ENCODE assay signal across 8 mouse cellular contexts in the genomic region with DNA sequence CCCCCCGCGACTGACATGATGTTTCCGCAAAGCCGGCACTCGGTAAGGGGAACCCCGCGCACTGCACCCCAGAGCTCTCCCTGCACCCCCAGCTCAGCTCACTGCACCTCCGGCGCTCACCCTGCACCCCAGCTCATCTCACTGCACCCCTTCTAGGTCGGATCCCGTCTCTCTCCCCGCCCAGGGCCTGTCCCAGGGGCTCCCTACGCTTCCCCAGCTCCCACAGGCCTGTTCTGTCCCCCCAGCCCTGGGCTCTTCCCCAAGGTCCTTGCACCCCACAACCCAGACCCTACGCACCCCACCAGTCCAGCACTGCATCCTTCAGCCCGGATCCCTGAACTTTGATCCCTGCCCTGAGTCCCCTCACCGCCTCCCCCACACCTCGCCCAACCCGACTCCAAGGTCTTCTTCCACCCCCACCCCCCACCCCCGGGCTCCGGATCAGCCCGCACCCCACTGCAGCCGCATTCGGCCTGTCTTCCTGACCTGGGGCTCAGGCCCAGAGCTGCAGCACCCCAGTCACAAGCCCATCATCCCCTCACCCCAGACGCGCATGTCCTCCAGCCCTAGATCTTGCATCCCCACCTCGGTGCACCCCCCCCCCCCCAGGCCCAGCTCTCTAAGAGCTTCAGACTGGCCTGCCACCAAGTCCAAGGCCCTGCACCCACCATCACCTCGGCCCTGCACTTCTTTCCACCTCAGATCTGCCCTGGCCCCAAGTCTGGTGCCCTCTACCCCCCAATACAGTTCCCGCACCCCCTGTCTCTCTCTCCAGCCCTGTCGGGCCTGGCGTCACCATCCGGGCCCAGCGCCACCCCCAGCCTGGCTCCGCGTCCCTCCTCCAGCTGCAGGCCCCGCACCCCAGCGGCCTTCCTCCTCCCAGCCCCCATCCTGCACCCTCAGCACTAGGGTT. TPM values are rescaled to one million over a fixed set of nuclear protein-coding genes. Genes with fewer than 3 reads are reported as not detected.
DNase-seq lines count a peak whose midpoint lies in the region; ATAC-seq and TF ChIP-seq lines count a peak whose summit lies in the region.

No protein-coding gene starts in this region.

- H3K27me3 ChIP-seq in MEL (ENCODE audit: control insufficient read depth in 1 of 2, insufficient read depth in 2 of 2, low read length in 2 of 2): no peaks in the 10 kb centered on the region
- H3K27me3 ChIP-seq in forebrain, embryonic 16.5 days (replicated peaks; ENCODE audit: control insufficient read depth, insufficient read depth, low read length): no peaks in the 10 kb centered on the region
- no peaks in the 10 kb centered on the region for H3K27me3 ChIP-seq in lung, embryonic 16.5 days (ENCODE audit: control insufficient read depth, insufficient read depth, low read depth, low read length)

- no peak for TF ChIP-seq CTCF in MEL (IDR thresholded peaks at IDR 0.05 in 2 of 3, conservative IDR thresholded peaks at IDR 0.05 in 1 of 3; ENCODE audit: control insufficient read depth in 1 of 3, insufficient read depth in 1 of 3, low read depth in 2 of 3, low read length in 3 of 3, poor library complexity in 1 of 3, severe bottlenecking in 1 of 3)
- no peak for TF ChIP-seq CTCF in layer of hippocampus, adult 2 months (conservative IDR thresholded peaks at IDR 0.05)

- H3K79me2 ChIP-seq in MEL (ENCODE audit: control insufficient read depth, insufficient read depth, low read length, poor library complexity): peaks cover 27% of the 10 kb centered on the region

- TF ChIP-seq POLR2A in MEL (IDR thresholded peaks at IDR 0.05; ENCODE audit: control insufficient read depth in 1 of 2, insufficient read depth in 1 of 2, low read depth in 1 of 2, low read length in 2 of 2, poor library complexity in 1 of 2): no peak; a peak in 1 of 4 replicates

- H3K27ac ChIP-seq in MEL (ENCODE audit: control insufficient read depth, low read depth, low read length): peak overlapping the region; percentile 62
- peak overlapping the region; percentile 86 for H3K27ac ChIP-seq in forebrain, embryonic 16.5 days (ENCODE audit: low read length)
- peak overlapping the region; percentile 99 for H3K27ac ChIP-seq in layer of hippocampus, adult 2 months
- H3K27ac ChIP-seq in lung, embryonic 16.5 days (ENCODE audit: low read length): peak overlapping the region; percentile 94

- peak overlapping the region; percentile 89 for H3K4me2 ChIP-seq in forebrain, embryonic 16.5 days (ENCODE audit: low read length)
- peak overlapping the region; percentile 99 for H3K4me2 ChIP-seq in lung, embryonic 16.5 days (ENCODE audit: low read depth, low read length)

- peaks cover 2 to 11% of the 10 kb centered on the region in 2 experiments; a peak in 2 of 4 replicates for H3K36me3 ChIP-seq in MEL (ENCODE audit: control insufficient read depth in 1 of 2, insufficient read depth in 2 of 2, low read length in 2 of 2)
- H3K36me3 ChIP-seq in forebrain, embryonic 16.5 days (ENCODE audit: control insufficient read depth, insufficient read depth): peaks cover 3% of the 10 kb centered on the region
- H3K36me3 ChIP-seq in lung, embryonic 16.5 days (ENCODE audit: control insufficient read depth, insufficient read depth, low read length): peaks cover 4% of the 10 kb centered on the region; the same call in 1 of the 2 replicates

- H3K4me1 ChIP-seq in MEL (ENCODE audit: control insufficient read depth in 1 of 2, insufficient read depth in 2 of 2, low read length in 2 of 2): peaks cover 0 to 11% of the 10 kb centered on the region in 2 experiments; a peak in 3 of 4 replicates
- H3K4me1 ChIP-seq in forebrain, embryonic 16.5 days (replicated peaks; ENCODE audit: control insufficient read depth, insufficient read depth, low read length): peaks cover 45% of the 10 kb centered on the region
- H3K4me1 ChIP-seq in lung, embryonic 16.5 days (replicated peaks; ENCODE audit: control insufficient read depth, insufficient read depth, low read length): peaks cover 41% of the 10 kb centered on the region

- H3K4me3 ChIP-seq in MEL (ENCODE audit: control insufficient read depth in 1 of 2, insufficient read depth in 1 of 2, low read depth in 2 of 2, low read length in 2 of 2): peak overlapping the region; percentile 85 to 95
- peak overlapping the region; percentile 89 for H3K4me3 ChIP-seq in forebrain, embryonic 16.5 days (replicated peaks; ENCODE audit: low read length)
- peak overlapping the region; percentile 82 for H3K4me3 ChIP-seq in layer of hippocampus, adult 2 months
- H3K4me3 ChIP-seq in lung, embryonic 16.5 days (ENCODE audit: low read length): peak overlapping the region; percentile 93

- peak overlapping the region; percentile 82 for H3K9ac ChIP-seq in MEL (ENCODE audit: control insufficient read depth, low read depth, low read length, poor library complexity, severe bottlenecking)
- peak overlapping the region; percentile 99 for H3K9ac ChIP-seq in forebrain, embryonic 16.5 days (replicated peaks; ENCODE audit: low read depth, low read length)
- peak overlapping the region; percentile 100 for H3K9ac ChIP-seq in lung, embryonic 16.5 days (ENCODE audit: low read length)

- H3K9me3 ChIP-seq in MEL (replicated peaks; ENCODE audit: insufficient read depth, low read length): no peaks in the 10 kb centered on the region
- no peaks in the 10 kb centered on the region for H3K9me3 ChIP-seq in forebrain, embryonic 16.5 days (ENCODE audit: control insufficient read depth, low read length)
- no peaks in the 10 kb centered on the region for H3K9me3 ChIP-seq in lung, embryonic 16.5 days (ENCODE audit: control insufficient read depth, low read length)

- DNase-seq in MEL (ENCODE audit: low read depth, low spot score): peak; percentile 74
- peak; percentile 80 for DNase-seq in cerebellum, adult 11-12 months
- DNase-seq in layer of hippocampus, adult 2 months (ENCODE audit: low spot score in 2 of 2): peak; percentile 73 to 83
- peak; percentile 44 for DNase-seq in retina, embryonic 14.5 days (ENCODE audit: low spot score)
- peak; percentile 70 for DNase-seq in urinary bladder, adult 2 months (ENCODE audit: low spot score)

- TF ChIP-seq EP300 in MEL (IDR thresholded peaks at IDR 0.05; ENCODE audit: low read depth in 1 of 2, low read length in 2 of 2): no peak

- peak; percentile 54 for ATAC-seq in forebrain, embryonic 16.5 days
- ATAC-seq in hematopoietic stem cell, adult 5-6 weeks (replicated peaks in 1 of 2; ENCODE audit: insufficient read depth in 1 of 2, low FRiP score in 2 of 2, low TSS enrichment in 1 of 2, low read depth in 1 of 2, poor library complexity in 2 of 2, severe bottlenecking in 2 of 2): peak; percentile 30 to 48; a peak in 3 of 4 replicates
- ATAC-seq in lung, embryonic 16.5 days (ENCODE audit: low read depth): peak; percentile 39

- WGBS in forebrain, embryonic 16.5 days: 2% methylated on average over 27 of the region's 36 CpGs
- under 1% methylated on average over 27 of the region's 36 CpGs for WGBS in lung, embryonic 16.5 days

- no peak for TF ChIP-seq RAD21 in MEL (IDR thresholded peaks at IDR 0.05; ENCODE audit: low read depth, low read length)

RNA-seq across cellular contexts. Expression of gene Aes, which starts 0.6 kb away (rescaled TPM):
- total RNA-seq in MEL (2012; rRNA removed): 170 and 197 TPM in 2 replicates
- polyA plus RNA-seq in MEL (2012; ENCODE audit: insufficient read depth in 1 of 2, insufficient read length in 2 of 2, low read depth in 1 of 2, low replicate concordance in 2 of 2, missing spikeins in 1 of 2): 100 to 1,000 TPM in 1 of 2 experiments, not detected in 1; 355 TPM
- 632 and 683 TPM in 2 replicates for polyA plus RNA-seq in forebrain, embryonic 16.5 days (2015; fragmentation: Nextera tagmentation; extraction: Ambion mirVana)
- total RNA-seq in hematopoietic stem cell, adult 5-6 weeks (2017): 204 and 238 TPM in 2 replicates
- 100 to 1,000 TPM; 702 to 736 TPM for total RNA-seq in layer of hippocampus, adult 2 months (2021)
- polyA plus RNA-seq in lung, embryonic 16.5 days (2015; fragmentation: Nextera tagmentation; extraction: Ambion mirVana): 377 and 416 TPM in 2 replicates
- 385 and 562 TPM in 2 replicates for polyA plus RNA-seq in urinary bladder, adult 2 months (2012; rRNA removed)

RNA-seq across cellular contexts. Expression of gene Tle2, which starts 14.5 kb away (rescaled TPM):
- 0.19 and 0.75 TPM in 2 replicates for total RNA-seq in MEL (2012; rRNA removed)
- 1 to 10 TPM in 1 of 2 experiments, not detected in 1; 2.4 TPM for polyA plus RNA-seq in MEL (2012; ENCODE audit: insufficient read depth in 1 of 2, insufficient read length in 2 of 2, low read depth in 1 of 2, low replicate concordance in 2 of 2, missing spikeins in 1 of 2)
- polyA plus RNA-seq in forebrain, embryonic 16.5 days (2015; fragmentation: Nextera tagmentation; extraction: Ambion mirVana): 27.1 and 32.6 TPM in 2 replicates
- 11.2 and 11.8 TPM in 2 replicates for total RNA-seq in hematopoietic stem cell, adult 5-6 weeks (2017)
- 10 to 100 TPM; 34.0 to 46.8 TPM for total RNA-seq in layer of hippocampus, adult 2 months (2021)
- 51.2 and 53.3 TPM in 2 replicates for polyA plus RNA-seq in lung, embryonic 16.5 days (2015; fragmentation: Nextera tagmentation; extraction: Ambion mirVana)
- polyA plus RNA-seq in urinary bladder, adult 2 months (2012; rRNA removed): 67.4 and 93.4 TPM in 2 replicates

RNA-seq across cellular contexts. Expression of gene Gna11, which starts 14.9 kb away (rescaled TPM):
- 12.2 and 14.1 TPM in 2 replicates for total RNA-seq in MEL (2012; rRNA removed)
- 10 to 100 TPM in 1 of 2 experiments, not detected in 1; 18.4 TPM for polyA plus RNA-seq in MEL (2012; ENCODE audit: insufficient read depth in 1 of 2, insufficient read length in 2 of 2, low read depth in 1 of 2, low replicate concordance in 2 of 2, missing spikeins in 1 of 2)
- polyA plus RNA-seq in forebrain, embryonic 16.5 days (2015; fragmentation: Nextera tagmentation; extraction: Ambion mirVana): 106 and 112 TPM in 2 replicates
- total RNA-seq in hematopoietic stem cell, adult 5-6 weeks (2017): 5.6 and 5.8 TPM in 2 replicates
- 100 to 1,000 TPM; 118 to 123 TPM for total RNA-seq in layer of hippocampus, adult 2 months (2021)
- 68.7 and 70.9 TPM in 2 replicates for polyA plus RNA-seq in lung, embryonic 16.5 days (2015; fragmentation: Nextera tagmentation; extraction: Ambion mirVana)
- 84.0 and 88.5 TPM in 2 replicates for polyA plus RNA-seq in urinary bladder, adult 2 months (2012; rRNA removed)

RNA-seq across cellular contexts. Expression of gene Gna15, which starts 35.9 kb away (rescaled TPM):
- total RNA-seq in MEL (2012; rRNA removed): 28.2 and 33.0 TPM in 2 replicates
- 100 to 1,000 TPM in 1 of 2 experiments, 10 to 100 TPM in 1; 23.0 to 142 TPM for polyA plus RNA-seq in MEL (2012; ENCODE audit: insufficient read depth in 1 of 2, insufficient read length in 2 of 2, low read depth in 1 of 2, low replicate concordance in 2 of 2, missing spikeins in 1 of 2)
- polyA plus RNA-seq in forebrain, embryonic 16.5 days (2015; fragmentation: Nextera tagmentation; extraction: Ambion mirVana): 0.42 and 0.76 TPM in 2 replicates
- total RNA-seq in hematopoietic stem cell, adult 5-6 weeks (2017): 25.3 and 40.2 TPM in 2 replicates
- 1 to 10 TPM; 1.9 to 2.5 TPM for total RNA-seq in layer of hippocampus, adult 2 months (2021)
- polyA plus RNA-seq in lung, embryonic 16.5 days (2015; fragmentation: Nextera tagmentation; extraction: Ambion mirVana): 1.8 and 2.2 TPM in 2 replicates
- polyA plus RNA-seq in urinary bladder, adult 2 months (2012; rRNA removed): 16.1 and 16.2 TPM in 2 replicates

RNA-seq across cellular contexts. Expression of gene Tle6, which starts 41.0 kb away (rescaled TPM):
- total RNA-seq in MEL (2012; rRNA removed): 16.9 and 17.3 TPM in 2 replicates
- polyA plus RNA-seq in MEL (2012; ENCODE audit: insufficient read depth in 1 of 2, insufficient read length in 2 of 2, low read depth in 1 of 2, low replicate concordance in 2 of 2, missing spikeins in 1 of 2): 10 to 100 TPM in 1 of 2 experiments, not detected in 1; 31.9 TPM
- polyA plus RNA-seq in forebrain, embryonic 16.5 days (2015; fragmentation: Nextera tagmentation; extraction: Ambion mirVana): 3.5 and 3.7 TPM in 2 replicates
- 22.9 and 47.4 TPM in 2 replicates for total RNA-seq in hematopoietic stem cell, adult 5-6 weeks (2017)
- 1 to 10 TPM; 4.1 to 5.0 TPM for total RNA-seq in layer of hippocampus, adult 2 months (2021)
- 30.1 and 33.8 TPM in 2 replicates for polyA plus RNA-seq in lung, embryonic 16.5 days (2015; fragmentation: Nextera tagmentation; extraction: Ambion mirVana)
- 38.1 and 47.5 TPM in 2 replicates for polyA plus RNA-seq in urinary bladder, adult 2 months (2012; rRNA removed)

Comparison
In these comparisons a context has a peak if more than half of its experiments do, and no peak if none do; other contexts are left out.
1. Peak in every context shown above with its lines: DNase-seq, ATAC-seq, H3K4me3 ChIP-seq and H3K27ac ChIP-seq.